Mouse (Mus musculus) adrenal gland, adult (tissue): ENCODE data around the gene Prap1.
A peak's percentile ranks its signal among the peaks of the same experiment; 100 is the strongest.

Source experiments
- DNase-seq, 2 experiments: peaks; one replicate each; pipeline ENCODE4 v3.0.0; 2022 to 2023; ENCODE audit warnings: low spot score in 1 of 2; ENCODE audit not compliant: inconsistent age in 2 of 2

Prap1 gene

DNA sequence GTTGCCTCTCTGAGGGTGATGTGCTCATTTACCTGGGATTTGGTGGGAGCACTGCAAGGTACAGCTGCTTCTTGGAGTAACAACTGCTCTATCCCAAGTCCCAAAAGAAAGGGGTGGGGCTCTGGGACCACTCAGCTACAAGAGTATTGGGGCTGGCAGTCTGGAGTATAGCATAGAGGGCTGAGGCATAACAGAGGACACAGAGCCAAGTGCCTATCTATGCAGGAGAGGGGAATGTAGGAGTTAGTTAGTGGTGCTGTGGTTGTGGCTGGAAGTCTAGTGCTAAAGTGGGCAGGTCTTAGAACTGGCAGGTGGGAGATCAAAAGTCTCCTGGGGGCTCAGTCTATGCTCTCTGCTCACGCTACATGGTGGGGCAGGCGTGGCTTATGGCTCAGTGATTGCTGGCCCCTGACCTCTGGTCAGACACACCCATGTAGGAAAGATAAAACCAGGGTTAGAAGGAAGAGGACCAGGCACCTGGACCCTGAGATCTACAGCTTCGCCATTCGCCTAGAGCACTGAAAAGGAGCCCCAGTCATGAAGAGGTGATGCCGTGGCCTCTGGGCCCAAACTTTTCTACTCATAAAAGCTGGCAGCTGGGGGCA, at the start of gene Prap1:
Prap1 (plus strand) TSS at position 472 of the 605 bp plus-strand sequence.
- no peak for DNase-seq

DNA sequence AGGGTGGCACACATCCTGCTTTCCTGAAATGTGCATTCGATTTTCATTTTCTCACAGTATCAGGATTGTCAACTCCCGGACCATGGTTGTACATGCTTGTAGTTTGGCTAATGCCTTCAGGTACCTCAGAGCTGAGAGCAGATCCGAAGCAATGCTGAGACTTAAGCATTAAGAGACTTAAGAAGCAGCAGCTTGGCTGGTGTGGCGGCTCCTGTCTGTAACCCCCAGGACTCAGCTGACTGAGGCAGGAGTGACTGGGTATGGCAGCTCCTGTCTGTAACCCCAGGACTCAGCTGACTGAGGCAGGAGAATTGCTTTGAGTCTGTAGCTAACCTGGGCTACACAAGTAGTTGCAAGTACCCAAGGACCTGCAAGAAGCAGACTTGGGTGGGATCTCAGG, 47.6 kb upstream of the Prap1 start:
- DNase-seq = no peak

DNA sequence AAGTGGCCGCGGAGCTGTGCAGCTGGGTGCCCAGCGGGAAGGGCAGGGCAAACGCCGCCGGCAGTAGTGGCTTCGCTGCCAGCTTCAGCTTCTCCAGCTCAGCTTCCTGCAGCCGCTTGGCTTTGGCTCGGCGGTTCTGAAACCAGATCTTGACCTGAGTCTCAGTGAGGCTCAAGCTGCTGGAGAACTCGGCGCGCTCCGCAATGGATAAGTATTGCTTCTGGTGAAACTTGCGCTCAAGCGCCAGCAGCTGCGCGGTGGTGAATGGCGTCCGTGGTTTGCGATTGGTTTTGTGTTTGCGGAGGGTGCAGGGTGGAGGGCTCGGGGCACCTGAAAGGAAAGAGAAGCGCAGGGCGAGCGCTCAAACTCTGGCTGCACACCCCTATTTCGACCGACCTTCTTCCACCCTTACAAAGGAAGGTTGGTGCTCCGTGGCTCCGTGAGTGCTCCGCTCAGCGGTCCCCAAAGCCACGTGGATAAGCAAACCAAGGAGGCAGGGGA, 45.3 kb upstream of the Prap1 start:
- DNase-seq = peak in 1 of 2 experiments; percentile 60

DNA sequence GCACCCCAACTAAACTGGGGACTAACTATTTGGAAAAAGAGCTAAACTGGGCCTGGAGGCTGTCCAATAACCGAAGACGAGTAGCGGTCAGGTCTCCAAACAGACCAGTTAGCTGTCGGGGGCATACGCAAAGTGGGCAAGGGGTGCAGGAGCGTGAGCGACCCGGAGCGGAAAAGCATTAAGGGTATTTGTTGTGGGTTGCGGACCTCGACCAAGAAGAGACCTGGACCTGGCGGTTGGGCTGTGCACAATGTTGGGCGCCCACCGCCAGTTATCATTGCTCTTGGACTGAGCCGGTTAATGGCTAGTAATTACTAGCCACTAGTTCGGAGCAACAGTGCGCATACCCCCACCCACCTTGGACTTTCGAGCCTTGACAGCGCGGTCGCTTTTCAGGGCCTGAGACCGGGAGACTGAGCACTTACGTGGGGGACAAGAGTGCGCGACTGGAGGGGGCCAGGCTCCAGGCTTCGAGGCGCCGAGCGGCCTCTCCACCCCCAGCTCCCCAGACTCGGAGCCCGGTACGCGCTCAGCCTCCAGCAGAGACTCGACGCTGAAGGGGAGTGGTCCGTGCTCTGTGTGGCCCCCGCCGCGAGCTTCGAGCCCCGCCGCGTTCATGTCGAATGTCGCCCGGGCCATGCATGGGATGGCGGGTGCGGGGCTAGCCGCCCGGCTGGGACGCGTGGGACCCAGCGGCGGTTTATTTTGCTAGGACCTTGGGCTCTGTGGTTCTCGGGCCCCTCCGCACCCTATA, 44.7 kb upstream of the Prap1 start, which contains the start of gene Msx3:
Msx3 (minus strand) TSS at position 729 of the 754 bp plus-strand sequence.
- DNase-seq = no peak

DNA sequence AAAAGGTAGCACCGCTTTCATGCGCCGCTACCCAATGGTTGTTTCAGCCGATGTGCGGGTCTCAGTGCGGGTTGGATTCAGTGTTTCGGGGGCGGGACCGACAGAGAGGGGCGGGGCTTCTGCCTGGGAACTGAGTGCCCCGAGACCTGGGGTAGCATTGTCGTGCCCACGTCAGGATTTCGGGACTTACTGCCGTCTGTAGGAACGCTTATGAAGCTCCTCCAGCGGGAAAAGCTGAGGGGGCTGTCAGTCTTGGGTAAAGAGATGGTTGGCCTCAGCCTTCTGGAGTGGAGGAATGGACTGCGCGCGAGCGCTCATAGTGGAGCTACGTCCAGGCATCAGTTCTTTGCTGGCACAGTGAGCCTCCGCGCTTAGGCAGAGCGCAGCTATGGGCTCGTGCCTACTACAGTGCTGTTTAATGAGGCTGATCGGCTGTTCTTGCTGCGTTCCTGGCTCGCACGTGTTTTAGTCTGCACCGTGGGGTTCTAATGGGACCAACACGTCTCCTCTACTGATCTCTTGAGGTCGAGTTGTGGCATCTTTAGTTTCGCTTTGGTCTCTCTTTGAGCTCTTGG, 44.0 kb upstream of the Prap1 start:
- DNase-seq = peak; percentile 30 to 78

- DNase-seq = no peak
Observed at GRCm38 (mm10) chr7:140054124-140054523, 39.1 kb upstream of the Prap1 start.

GRCm38 (mm10) chr7:140057413-140058407, 35.5 kb upstream of the Prap1 start:
- DNase-seq = peak in 1 of 2 experiments; percentile 59

DNA sequence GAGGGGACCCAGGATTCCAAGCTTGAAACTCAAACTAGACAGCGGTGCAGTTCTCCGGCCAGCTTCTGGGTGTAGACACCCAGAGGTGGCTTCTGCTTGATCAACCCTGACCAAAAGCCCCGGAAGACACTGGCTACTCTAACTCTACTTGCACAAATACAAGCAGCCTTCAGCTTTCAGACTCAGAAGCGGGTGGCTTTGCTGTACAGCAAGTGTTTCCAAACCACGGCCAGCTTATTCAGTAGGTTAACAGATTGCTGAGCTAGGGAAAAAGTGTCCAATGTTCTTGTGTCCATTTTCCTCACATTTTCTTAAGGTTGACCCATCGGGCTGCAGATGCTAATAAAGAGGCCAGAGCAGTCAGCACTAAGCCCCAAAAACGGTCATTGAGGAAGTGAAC, 34.7 kb upstream of the Prap1 start:
- no peak for DNase-seq

- no peak for DNase-seq
Observed at GRCm38 (mm10) chr7:140059601-140060000, 33.6 kb upstream of the Prap1 start.

DNA sequence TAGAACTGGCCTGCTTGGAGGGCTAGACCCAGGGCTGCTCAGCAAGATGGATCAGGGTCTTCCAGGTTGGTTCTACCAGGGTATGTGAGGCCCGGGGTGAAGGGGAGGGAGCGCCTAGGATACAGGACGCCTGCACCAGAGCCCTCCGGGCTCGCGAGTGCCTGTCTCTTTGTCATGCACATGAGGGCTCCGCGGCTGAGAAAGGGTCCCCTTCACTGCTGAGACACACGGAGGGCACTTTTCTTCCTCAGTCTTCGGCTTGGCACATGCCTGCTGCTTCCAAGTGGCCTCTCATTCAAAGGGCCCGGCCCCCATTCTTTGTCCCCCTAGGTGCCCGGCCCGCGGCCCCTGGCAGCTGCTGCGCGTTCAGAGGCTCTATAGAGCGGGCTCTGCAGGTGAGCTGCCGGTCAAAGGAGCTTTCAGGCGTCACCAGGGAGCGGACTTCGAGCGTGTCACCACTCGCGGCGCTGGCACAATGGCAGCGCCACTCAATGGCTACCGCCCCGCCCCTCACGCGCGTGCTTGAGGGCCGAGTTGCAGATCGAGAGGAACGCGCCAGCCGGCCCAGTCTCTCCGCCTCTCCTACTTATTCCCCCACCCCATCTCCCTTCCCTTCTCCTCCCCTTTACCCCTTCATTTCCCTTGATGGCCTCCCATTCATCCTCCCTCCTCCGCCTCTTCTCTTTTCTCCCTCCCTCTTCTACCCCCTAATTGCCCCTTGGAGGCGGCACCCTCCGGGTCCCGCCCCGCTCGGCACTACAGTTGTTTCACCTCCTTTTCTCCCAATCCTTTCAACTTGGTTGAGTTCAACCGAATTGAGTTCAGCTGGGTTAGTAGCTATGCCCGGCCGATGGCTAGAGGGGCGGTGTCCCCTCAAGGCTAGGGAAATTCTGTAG, 32.0 kb upstream of the Prap1 start:
- peak; percentile 29 to 63 for DNase-seq

GRCm38 (mm10) chr7:140061832-140062130, 31.4 kb upstream of the Prap1 start:
- DNase-seq = no peak

- peak in 1 of 2 experiments; percentile 58 for DNase-seq
Observed at GRCm38 (mm10) chr7:140062307-140062706, 30.9 kb upstream of the Prap1 start.

GRCm38 (mm10) chr7:140063092-140063491, 30.1 kb upstream of the Prap1 start:
- DNase-seq = peak; percentile 55 to 86

DNA sequence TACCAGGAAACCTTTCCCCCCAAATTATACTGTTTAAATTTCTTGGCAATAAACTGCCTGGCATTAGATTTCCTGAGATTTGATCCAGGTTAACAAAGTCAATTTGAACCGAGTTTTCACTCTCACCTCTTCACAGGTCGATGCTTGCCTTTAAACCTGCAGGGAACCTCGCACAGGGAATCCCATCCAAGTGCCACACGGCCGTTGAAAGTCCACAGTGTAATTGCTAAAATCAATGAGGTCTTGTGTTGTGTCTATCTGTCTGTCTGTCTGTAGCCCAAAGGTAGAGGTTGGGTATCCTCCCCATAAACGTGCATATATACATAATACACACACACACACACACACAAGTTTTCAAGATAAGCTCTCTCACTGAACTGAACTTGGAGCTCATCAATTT, 25.8 kb upstream of the Prap1 start:
- no peak for DNase-seq

- DNase-seq = peak; percentile 18 to 50
Observed at GRCm38 (mm10) chr7:140070042-140070711, 23.0 kb upstream of the Prap1 start.

GRCm38 (mm10) chr7:140077698-140078097, 15.5 kb upstream of the Prap1 start:
- no peak for DNase-seq

DNA sequence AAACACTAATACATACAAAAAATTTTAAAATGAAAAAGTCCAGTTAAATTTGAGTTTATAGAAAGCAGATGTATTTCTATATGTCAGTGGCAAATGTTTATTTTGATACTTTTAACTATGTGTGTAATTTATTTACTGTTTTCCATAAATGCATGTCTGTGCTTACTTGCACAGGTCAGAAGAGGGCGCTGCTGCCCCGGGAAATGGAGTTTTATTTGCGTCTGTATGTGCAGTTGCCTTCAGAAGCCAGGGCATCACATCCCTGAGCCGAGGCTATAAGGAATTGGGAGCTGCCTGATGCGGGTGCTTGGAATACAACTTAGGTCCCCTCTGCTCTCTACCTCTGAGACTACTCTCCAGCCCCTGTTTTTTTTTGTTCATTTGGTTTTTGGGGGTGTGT, 14.5 kb upstream of the Prap1 start:
- peak; percentile 72 to 86 for DNase-seq

GRCm38 (mm10) chr7:140080503-140081156, 12.6 kb upstream of the Prap1 start:
- peak; percentile 88 to 94 for DNase-seq
